Mouse (Mus musculus): ENCODE measurements at regions not wholly inside any gene's neighbourhood (a gene's known extent, or its start where the extent isn't known, plus 50 kb on each side); places are given as distances from the start of the nearest gene placed in this dataset.

- Histone ChIP-seq H3K27ac (replicated peaks; ENCODE audit: low read depth, low read length) (no peak overlapping the region), H3K4me1 (ENCODE audit: control insufficient read depth, insufficient read depth, insufficient read length, low read length) (peaks cover 3% of the 10 kb centered on the region), H3K4me3 (ENCODE audit: insufficient read depth, low read depth, low read length) (no peak overlapping the region)
Measured at GRCm38 (mm10) chr9:61602353-61602978, 230.3 kb downstream of the Tle3 start.

- Histone ChIP-seq H3K4me1 (ENCODE audit: control insufficient read depth, insufficient read depth, insufficient read length, low read length) (peaks cover 5% of the 10 kb centered on the region; the same call in 1 of the 2 replicates), H3K27ac (replicated peaks; ENCODE audit: low read depth, low read length) (no peak overlapping the region), H3K4me3 (ENCODE audit: insufficient read depth, low read depth, low read length) (no peak overlapping the region)
Measured at GRCm38 (mm10) chr9:61601911-61602310, 229.7 kb downstream of the Tle3 start.

- H3K4me3 ChIP-seq (ENCODE audit: insufficient read depth, low read depth, low read length) = no peak overlapping the region
- no peak overlapping the region for H3K27ac ChIP-seq (replicated peaks; ENCODE audit: low read depth, low read length)
- peaks cover 5% of the 10 kb centered on the region; the same call in 1 of the 2 replicates for H3K4me1 ChIP-seq (ENCODE audit: control insufficient read depth, insufficient read depth, insufficient read length, low read length)
Measured at GRCm38 (mm10) chr9:61597287-61597686, 225.1 kb downstream of the Tle3 start.

GRCm38 (mm10) chr9:61596410-61597108 lies 224.4 kb downstream of the Tle3 start:
- Histone ChIP-seq H3K4me1 (ENCODE audit: control insufficient read depth, insufficient read depth, insufficient read length, low read length) (peaks cover 3% of the 10 kb centered on the region; the same call in 1 of the 2 replicates), H3K4me3 (ENCODE audit: insufficient read depth, low read depth, low read length) (no peak overlapping the region), H3K27ac (replicated peaks; ENCODE audit: low read depth, low read length) (peak overlapping the region; percentile 26; the same call in 1 of the 2 replicates)

GRCm38 (mm10) chr9:61595170-61595967 lies 223.2 kb downstream of the Tle3 start:
- H3K4me3 ChIP-seq (ENCODE audit: insufficient read depth, low read depth, low read length) = no peak overlapping the region
- H3K4me1 ChIP-seq (ENCODE audit: control insufficient read depth, insufficient read depth, insufficient read length, low read length) = peaks cover 3% of the 10 kb centered on the region; the same call in 1 of the 2 replicates

GRCm38 (mm10) chr9:61593991-61594390 lies 221.8 kb downstream of the Tle3 start:
- Histone ChIP-seq H3K4me1 (ENCODE audit: control insufficient read depth, insufficient read depth, insufficient read length, low read length) (peaks cover 3% of the 10 kb centered on the region; the same call in 1 of the 2 replicates), H3K4me3 (ENCODE audit: insufficient read depth, low read depth, low read length) (no peak overlapping the region), H3K27ac (replicated peaks; ENCODE audit: low read depth, low read length) (no peak overlapping the region)

More at GRCm38 (mm10) chr9:61595170-61595967, 223.2 kb downstream of the Tle3 start:
- H3K27ac ChIP-seq (replicated peaks; ENCODE audit: low read depth, low read length) = no peak overlapping the region

- no peak overlapping the region for H3K4me3 ChIP-seq (ENCODE audit: insufficient read depth, low read depth, low read length)
- no peak overlapping the region for H3K27ac ChIP-seq (replicated peaks; ENCODE audit: low read depth, low read length)
- H3K4me1 ChIP-seq (ENCODE audit: control insufficient read depth, insufficient read depth, insufficient read length, low read length) = no peaks in the 10 kb centered on the region
Measured at GRCm38 (mm10) chr9:61589727-61590299, 217.6 kb downstream of the Tle3 start.

GRCm38 (mm10) chr9:61583281-61584072 lies 211.3 kb downstream of the Tle3 start:
- Histone ChIP-seq H3K4me3 (ENCODE audit: insufficient read depth, low read depth, low read length) (no peak overlapping the region), H3K27ac (replicated peaks; ENCODE audit: low read depth, low read length) (no peak overlapping the region), H3K4me1 (ENCODE audit: control insufficient read depth, insufficient read depth, insufficient read length, low read length) (no peaks in the 10 kb centered on the region)

- H3K4me1 ChIP-seq (ENCODE audit: control insufficient read depth, insufficient read depth, insufficient read length, low read length) = no peaks in the 10 kb centered on the region
- H3K4me3 ChIP-seq (ENCODE audit: insufficient read depth, low read depth, low read length) = no peak overlapping the region
- H3K27ac ChIP-seq (replicated peaks; ENCODE audit: low read depth, low read length) = no peak overlapping the region
Measured at GRCm38 (mm10) chr9:61581046-61581445, 208.9 kb downstream of the Tle3 start.

GRCm38 (mm10) chr9:61578255-61578654 lies 206.1 kb downstream of the Tle3 start:
- Histone ChIP-seq H3K4me3 (ENCODE audit: insufficient read depth, low read depth, low read length) (no peak overlapping the region), H3K27ac (replicated peaks; ENCODE audit: low read depth, low read length) (no peak overlapping the region), H3K4me1 (ENCODE audit: control insufficient read depth, insufficient read depth, insufficient read length, low read length) (no peaks in the 10 kb centered on the region)

- no peak overlapping the region for H3K27ac ChIP-seq (replicated peaks; ENCODE audit: low read depth, low read length)
- no peak overlapping the region for H3K4me3 ChIP-seq (ENCODE audit: insufficient read depth, low read depth, low read length)
- H3K4me1 ChIP-seq (ENCODE audit: control insufficient read depth, insufficient read depth, insufficient read length, low read length) = no peaks in the 10 kb centered on the region
Measured at GRCm38 (mm10) chr9:61573634-61574359, 201.6 kb downstream of the Tle3 start.

- no peak overlapping the region for H3K27ac ChIP-seq (replicated peaks; ENCODE audit: low read depth, low read length)
- H3K4me1 ChIP-seq (ENCODE audit: control insufficient read depth, insufficient read depth, insufficient read length, low read length) = peaks cover 5% of the 10 kb centered on the region
- H3K4me3 ChIP-seq (ENCODE audit: insufficient read depth, low read depth, low read length) = no peak overlapping the region
Measured at GRCm38 (mm10) chr9:61563017-61563416, 190.9 kb downstream of the Tle3 start.

GRCm38 (mm10) chr9:61561551-61561950 lies 189.4 kb downstream of the Tle3 start:
- Histone ChIP-seq H3K4me3 (ENCODE audit: insufficient read depth, low read depth, low read length) (no peak overlapping the region), H3K27ac (replicated peaks; ENCODE audit: low read depth, low read length) (no peak overlapping the region), H3K4me1 (ENCODE audit: control insufficient read depth, insufficient read depth, insufficient read length, low read length) (peaks cover 5% of the 10 kb centered on the region)

- 0 out of 2 replicates have a peak overlapping the region, but pooled peaks have one; percentile 16 for H3K27ac ChIP-seq (replicated peaks; ENCODE audit: low read depth, low read length)
- peaks cover 5% of the 10 kb centered on the region for H3K4me1 ChIP-seq (ENCODE audit: control insufficient read depth, insufficient read depth, insufficient read length, low read length)
- no peak overlapping the region for H3K4me3 ChIP-seq (ENCODE audit: insufficient read depth, low read depth, low read length)
Measured at GRCm38 (mm10) chr9:61558621-61559020, 186.5 kb downstream of the Tle3 start.
